Mouse (Mus musculus) erythroblast, embryonic 14.5 days (primary cell): ENCODE results near the gene Abt1.

Experiments used
- GATA1 ChIP-seq: IDR thresholded peaks from 2 replicates; pipeline ENCODE4 v1.6.1; 2012; ENCODE audit warnings: low read length, inconsistent platforms, mixed read lengths
- TAL1 ChIP-seq: IDR thresholded peaks from 3 replicates; pipeline ENCODE4 v1.6.1; 2012; ENCODE audit warnings: low read length, inconsistent platforms, mixed read lengths

- TF ChIP-seq GATA1, result no peak
- no peak for TF ChIP-seq TAL1
These were observed 10.8 kb upstream of the Abt1 start for GRCm38 (mm10) chr13:23434426-23434825.
